Mouse (Mus musculus) small intestine, adult 2 months (tissue): ENCODE results near the gene Gm36079. TPM values are rescaled to one million over a fixed set of nuclear protein-coding genes. Genes with fewer than 3 reads are reported as not detected.
"Not testable (repeated sequence)": the region's sequence is repeated elsewhere in the genome, so short reads cannot be mapped to it uniquely, and the experiment has no call there.

Experiments
- H3K27ac ChIP-seq: fragments of 200-500 bp; 2 replicates; pipeline ENCODE4 v1.5.1; 2012; ENCODE audit warnings: low read depth, low read length, control low read depth, inconsistent platforms; ENCODE audit not compliant: insufficient read depth
- H3K27me3 ChIP-seq: fragments of 200-500 bp; 2 replicates; pipeline ENCODE4 v1.6.1; 2012; ENCODE audit warnings: mild to moderate bottlenecking, moderate library complexity, low read length, inconsistent platforms; ENCODE audit not compliant: control insufficient read depth, insufficient read depth
- H3K36me3 ChIP-seq: fragments of 200-500 bp; 2 replicates; pipeline ENCODE4 v1.6.1; 2012; ENCODE audit warnings: mild to moderate bottlenecking, low read length, control low read depth, inconsistent platforms; ENCODE audit not compliant: control insufficient read depth, insufficient read depth
- H3K4me1 ChIP-seq: fragments of 200-500 bp; 2 replicates; pipeline ENCODE4 v1.6.1; 2012; ENCODE audit warnings: low read length, inconsistent platforms, mixed read lengths; ENCODE audit not compliant: control insufficient read depth, insufficient read depth, insufficient read length
- H3K4me3 ChIP-seq: fragments of 200-500 bp; 2 replicates; pipeline ENCODE4 v1.5.1; 2012; ENCODE audit warnings: low read depth, mild to moderate bottlenecking, control low read depth, inconsistent platforms, low read length, moderate library complexity
- WGBS: fragments of 180-500 bp; shearing (Covaris S2); methylation state at CpG from one replicate; pipeline ENCODE4 v1.1.7; 2018; 5-methylcytosine and 5-hydroxymethylcytosine counted together
- polyA plus RNA-seq: library from polyadenylated mRNA; depleted of rRNA; stranded (reverse); fragments of >200 nt; gene quantifications from 2 replicates; pipeline ENCODE4 v1.2.3, GENCODE M21; 2012; rRNA removed

The Gm36079 gene
- polyA plus RNA-seq, 1 experiment = not detected

DNA sequence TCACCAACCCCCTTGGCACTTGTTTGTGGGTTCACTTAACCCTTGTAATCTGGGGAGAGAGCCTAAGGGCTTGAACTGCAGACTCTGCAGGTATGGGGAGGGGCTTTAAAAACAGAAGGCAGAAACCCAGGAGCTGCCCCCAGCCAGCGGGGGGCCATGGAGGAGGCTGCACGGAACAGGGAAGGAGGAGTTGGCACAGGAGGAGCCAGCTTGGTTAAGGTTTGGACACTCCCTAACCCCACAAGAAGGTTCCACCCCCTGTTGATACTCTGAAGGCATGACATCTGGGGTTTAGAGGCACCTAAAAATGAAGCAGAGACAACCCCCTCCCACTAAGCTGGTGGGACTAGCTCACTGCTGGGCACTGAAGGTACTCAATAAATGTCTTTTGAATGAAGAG is 12.8 kb downstream of the Gm36079 start:
- H3K27me3 ChIP-seq, H3K27ac ChIP-seq, H3K4me3 ChIP-seq, H3K4me1 ChIP-seq, H3K36me3 ChIP-seq: not testable (repeated sequence)
- no CpG with 5 or more reads among the region's 2 CpGs for WGBS

GRCm38 (mm10) chr13:120013544-120013943 is 13.3 kb downstream of the Gm36079 start:
- no CpG with 5 or more reads among the region's 5 CpGs for WGBS
- H3K4me3 ChIP-seq, H3K4me1 ChIP-seq, H3K27ac ChIP-seq, H3K27me3 ChIP-seq, H3K36me3 ChIP-seq: not testable (repeated sequence)

DNA sequence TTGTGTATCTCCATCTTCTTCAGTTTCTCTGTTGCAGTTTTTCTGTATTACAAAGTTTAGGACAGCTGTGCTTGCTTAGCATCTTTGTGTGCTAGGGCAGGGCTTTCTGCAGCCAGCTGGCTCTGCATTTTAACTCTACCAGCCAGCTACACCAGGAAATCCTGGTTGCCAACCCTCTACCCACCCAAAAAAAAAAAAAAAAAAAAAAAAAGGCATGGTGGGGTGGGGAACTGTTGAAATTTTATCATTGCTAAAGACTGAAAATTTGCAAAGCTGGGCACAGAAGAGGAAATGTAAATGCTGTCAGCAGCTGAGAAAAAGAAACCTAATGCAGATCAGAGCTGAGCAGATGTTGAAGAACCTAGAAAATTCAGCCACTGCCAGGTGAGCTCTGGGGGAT is 16.7 kb downstream of the Gm36079 start:
- H3K27ac ChIP-seq, H3K36me3 ChIP-seq, H3K4me1 ChIP-seq, H3K27me3 ChIP-seq, H3K4me3 ChIP-seq: not testable (repeated sequence)

- H3K27ac ChIP-seq, H3K4me3 ChIP-seq, H3K27me3 ChIP-seq, H3K36me3 ChIP-seq, H3K4me1 ChIP-seq: not testable (repeated sequence)
- no CpG with 5 or more reads among the region's 4 CpGs for WGBS
These were observed 27.6 kb downstream of the Gm36079 start for GRCm38 (mm10) chr13:119999215-119999614.

DNA sequence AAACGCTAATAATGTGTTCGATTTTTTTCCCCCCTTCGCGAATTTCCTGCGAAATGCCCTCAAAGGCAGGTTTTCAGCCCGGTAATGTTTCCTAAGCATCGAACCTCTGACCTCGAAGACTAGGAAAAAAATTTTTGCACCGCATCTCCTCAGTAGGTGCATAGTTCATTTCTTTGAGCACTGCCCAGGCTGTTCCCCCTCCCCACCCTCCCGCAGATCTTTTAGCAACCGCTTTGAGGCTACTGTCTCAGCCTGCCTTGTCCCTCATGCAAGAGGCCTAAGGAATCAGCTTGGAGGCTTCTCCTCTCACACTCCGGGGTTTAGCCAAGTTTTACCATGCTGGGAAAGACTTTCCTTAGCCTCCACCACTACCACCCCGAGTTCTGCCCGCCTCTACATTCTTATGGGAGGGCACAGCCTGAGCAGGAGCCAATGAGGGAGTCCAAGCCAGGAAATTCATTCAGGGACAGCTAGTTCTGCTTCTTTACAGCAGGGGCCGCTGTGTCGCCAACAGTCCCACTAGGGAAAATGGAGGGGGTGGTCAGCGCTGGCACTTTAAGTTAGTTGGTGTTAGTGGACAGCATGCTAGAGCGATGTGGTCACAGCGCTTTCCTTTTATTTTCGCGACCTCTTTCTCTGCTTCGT is 28.2 kb downstream of the Gm36079 start:
- WGBS = no CpG with 5 or more reads among the region's 22 CpGs
- H3K4me1 ChIP-seq = not testable (repeated sequence)

DNA sequence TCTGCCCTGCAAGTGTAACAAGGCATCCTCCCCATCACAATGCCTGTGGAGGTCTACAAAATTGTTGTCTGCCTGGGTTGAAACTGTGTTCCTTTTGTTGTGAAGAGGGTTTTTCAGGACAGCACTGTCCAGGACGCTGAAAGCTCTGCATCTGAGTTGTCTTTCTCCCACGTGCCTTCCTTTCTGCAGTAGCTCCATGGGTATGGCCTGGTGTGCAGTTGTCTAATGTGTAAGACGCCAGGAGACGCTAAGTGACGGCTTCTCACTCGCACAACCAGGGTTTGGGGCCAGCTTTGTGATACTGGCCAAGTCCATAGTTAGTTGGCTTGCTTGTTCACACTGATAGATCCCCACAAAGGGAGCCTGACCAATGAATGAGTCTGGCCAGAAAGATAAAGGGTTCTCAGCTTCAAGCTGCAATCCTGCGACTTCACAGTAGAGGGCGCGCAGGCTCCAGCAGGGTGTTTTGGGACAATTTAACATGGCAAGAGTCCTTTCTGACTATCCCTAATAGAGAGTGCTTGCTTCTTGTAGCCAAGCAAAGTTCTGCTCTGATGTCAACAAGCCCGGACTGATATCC is 34.8 kb downstream of the Gm36079 start:
- H3K4me3 ChIP-seq, H3K27ac ChIP-seq, H3K36me3 ChIP-seq, H3K27me3 ChIP-seq, H3K4me1 ChIP-seq: not testable (repeated sequence)
- WGBS = no CpG with 5 or more reads among the region's 10 CpGs

More for the DNA sequence above, 28.2 kb downstream of the Gm36079 start:
- H3K36me3 ChIP-seq, H3K27me3 ChIP-seq, H3K27ac ChIP-seq, H3K4me3 ChIP-seq: not testable (repeated sequence)

GRCm38 (mm10) chr13:119991264-119991663 is 35.5 kb downstream of the Gm36079 start:
- H3K36me3 ChIP-seq, H3K27ac ChIP-seq, H3K27me3 ChIP-seq, H3K4me3 ChIP-seq, H3K4me1 ChIP-seq: not testable (repeated sequence)
- WGBS = no CpG with 5 or more reads among the region's 13 CpGs

Other genes starting within 250 kb of the Gm36079 start
- 1.6 and 3.6 TPM in 2 replicates for gene Zfp131, start 236.1 kb downstream of the Gm36079 start, polyA plus RNA-seq
- gene AF067063, start 196.8 kb downstream of the Gm36079 start, polyA plus RNA-seq = not detected in 2 replicates
- gene D13Ertd608e, start 191.0 kb downstream of the Gm36079 start, polyA plus RNA-seq = not detected in 2 replicates
- gene Tcstv1, start 132.2 kb downstream of the Gm36079 start, polyA plus RNA-seq = not detected in 2 replicates
- gene Gm21761, start 97.7 kb downstream of the Gm36079 start, polyA plus RNA-seq = not detected in 2 replicates
- not detected in 2 replicates for gene B020031M17Rik, start 76.2 kb downstream of the Gm36079 start, polyA plus RNA-seq
- gene Gm21188, start 25.2 kb upstream of the Gm36079 start, polyA plus RNA-seq = 0.05 and 0.17 TPM in 2 replicates
- not detected in 2 replicates for gene Gm20767, start 113.2 kb upstream of the Gm36079 start, polyA plus RNA-seq
- not detected in 2 replicates for gene Gm21818, start 145.4 kb upstream of the Gm36079 start, polyA plus RNA-seq
- 0.15 TPM in 1 of 2 replicates, not detected in the other for gene Gm21762, start 188.9 kb upstream of the Gm36079 start, polyA plus RNA-seq
- not detected in 2 replicates for gene Gm21731, start 212.1 kb upstream of the Gm36079 start, polyA plus RNA-seq
- gene AF067061, start 236.1 kb upstream of the Gm36079 start, polyA plus RNA-seq = not detected in 2 replicates